Mouse (Mus musculus) left cerebral cortex, adult 8-10 months (tissue): ENCODE data around the gene Qtrt1. TPM values are rescaled to one million over a fixed set of nuclear protein-coding genes. Genes with fewer than 3 reads are reported as not detected.

Experiments used
- DNase-seq, 2 experiments: peaks; one replicate each; pipeline ENCODE4 v3.0.0; 2022; ENCODE audit warnings: low spot score in 2 of 2
- total RNA-seq, 4 experiments: library from RNA; stranded (reverse); gene quantifications; 2 replicates each; pipeline ENCODE4 v1.2.4; 2022

The Qtrt1 gene
- total RNA-seq, 4 experiments from 2014 or later, result 17.0 to 28.0 (median 23.5) TPM

- no peak for DNase-seq
These were observed 6.2 kb downstream of the Qtrt1 start for GRCm38 (mm10) chr9:21417866-21418265.

- DNase-seq, result no peak
These were observed 8.0 kb downstream of the Qtrt1 start for GRCm38 (mm10) chr9:21419646-21420045.

GRCm38 (mm10) chr9:21424631-21425555 is 13.3 kb downstream of the Qtrt1 start, which contains the start of gene Dnm2:
Dnm2 (plus strand) TSS chr9:21424908.
- DNase-seq, result peak; percentile 98 to 99

- DNase-seq, result no peak
These were observed 13.9 kb downstream of the Qtrt1 start for GRCm38 (mm10) chr9:21425556-21425945.

- no peak for DNase-seq
These were observed 14.4 kb downstream of the Qtrt1 start for GRCm38 (mm10) chr9:21426013-21426412.

GRCm38 (mm10) chr9:21426525-21426924 is 14.9 kb downstream of the Qtrt1 start:
- no peak for DNase-seq

- DNase-seq, result no peak
These were observed 16.1 kb downstream of the Qtrt1 start for GRCm38 (mm10) chr9:21427773-21428172.

GRCm38 (mm10) chr9:21428178-21428577 is 16.5 kb downstream of the Qtrt1 start:
- no peak for DNase-seq

GRCm38 (mm10) chr9:21430724-21431123 is 19.1 kb downstream of the Qtrt1 start:
- DNase-seq, result peak in 1 of 2 experiments; percentile 50

GRCm38 (mm10) chr9:21432066-21432465 is 20.4 kb downstream of the Qtrt1 start:
- DNase-seq, result no peak

- DNase-seq, result no peak
These were observed 22.1 kb downstream of the Qtrt1 start for GRCm38 (mm10) chr9:21433766-21434165.

- DNase-seq, result no peak
These were observed 22.8 kb downstream of the Qtrt1 start for GRCm38 (mm10) chr9:21434410-21434809.

GRCm38 (mm10) chr9:21435777-21436635 is 24.4 kb downstream of the Qtrt1 start:
- no peak for DNase-seq

GRCm38 (mm10) chr9:21437577-21437976 is 25.9 kb downstream of the Qtrt1 start:
- no peak for DNase-seq

GRCm38 (mm10) chr9:21438219-21438618 is 26.6 kb downstream of the Qtrt1 start:
- no peak for DNase-seq

GRCm38 (mm10) chr9:21439456-21439855 is 27.8 kb downstream of the Qtrt1 start:
- DNase-seq, result no peak

- DNase-seq, result no peak
These were observed 28.3 kb downstream of the Qtrt1 start for GRCm38 (mm10) chr9:21439914-21440313.

- DNase-seq, result no peak
These were observed 28.8 kb downstream of the Qtrt1 start for GRCm38 (mm10) chr9:21440387-21440786.

GRCm38 (mm10) chr9:21443853-21444252 is 32.2 kb downstream of the Qtrt1 start:
- no peak for DNase-seq

GRCm38 (mm10) chr9:21444574-21444973 is 32.9 kb downstream of the Qtrt1 start:
- no peak for DNase-seq

- no peak for DNase-seq
These were observed 33.6 kb downstream of the Qtrt1 start for GRCm38 (mm10) chr9:21445081-21445744.
